Mouse (Mus musculus): Measurements from ENCODE around the gene B9d2. TPM values are rescaled to one million over a fixed set of nuclear protein-coding genes. Genes with fewer than 3 reads are reported as not detected.

Gene B9d2
- polyA plus RNA-seq, 1 experiment from 2014 or later: 31.7 TPM

DNA sequence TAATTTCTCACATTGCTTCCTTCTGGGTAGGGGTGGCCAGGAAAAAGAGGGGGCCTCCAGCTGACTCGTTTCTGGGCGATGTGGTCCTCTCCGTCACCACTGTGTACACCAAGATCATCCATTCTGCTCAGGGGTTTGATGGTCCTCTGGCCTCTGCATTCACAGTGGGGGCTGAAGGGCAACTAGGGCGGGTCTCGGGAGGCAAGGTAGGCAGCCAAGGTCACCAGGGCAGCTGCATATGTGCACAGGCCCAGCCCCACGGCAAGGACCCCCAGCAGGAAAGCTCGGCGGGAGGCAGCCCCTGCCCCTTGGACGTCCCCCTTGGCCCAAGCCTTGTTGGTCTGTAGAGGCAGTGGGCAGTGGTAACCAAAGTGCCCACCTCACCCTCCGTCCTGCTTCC is 11.4 kb upstream of the B9d2 start:
- Histone ChIP-seq H3K4me3 (ENCODE audit: low read depth, low read length) (no peak overlapping the region), H3K4me1 (ENCODE audit: control insufficient read depth, insufficient read depth, low read length) (no peaks in the 10 kb centered on the region), H3K4me2 (ENCODE audit: low read depth, severe bottlenecking) (no peak overlapping the region), H3K9ac (ENCODE audit: low read length) (no peak overlapping the region), H3K27me3 (ENCODE audit: control insufficient read depth, insufficient read depth, low read length) (peaks cover 6% of the 10 kb centered on the region; the same call in 1 of the 2 replicates), H3K9me3 (ENCODE audit: control insufficient read depth, low read length) (no peaks in the 10 kb centered on the region; the same call in 1 of the 2 replicates), H3K36me3 (ENCODE audit: control insufficient read depth, insufficient read depth, low read length) (peaks cover 5% of the 10 kb centered on the region; the same call in 1 of the 2 replicates), H3K27ac (replicated peaks; ENCODE audit: low read depth, low read length) (no peak overlapping the region)
- 89% methylated on average over 10 of the region's 10 CpGs for WGBS
- DNase-seq (ENCODE audit: low spot score) (no peak), ATAC-seq (ENCODE audit: insufficient number of reproducible peaks, low FRiP score, low TSS enrichment, low read depth) (no peak)

- peaks cover 10% of the 10 kb centered on the region for H3K27me3 ChIP-seq (ENCODE audit: control insufficient read depth, insufficient read depth, low read length)
- no peak overlapping the region for H3K27ac ChIP-seq (replicated peaks; ENCODE audit: low read depth, low read length)
- no peak overlapping the region for H3K4me2 ChIP-seq (ENCODE audit: low read depth, severe bottlenecking)
- no peaks in the 10 kb centered on the region for H3K4me1 ChIP-seq (ENCODE audit: control insufficient read depth, insufficient read depth, low read length)
- H3K4me3 ChIP-seq (ENCODE audit: low read depth, low read length): no peak overlapping the region
- H3K9me3 ChIP-seq (ENCODE audit: control insufficient read depth, low read length): no peaks in the 10 kb centered on the region; the same call in 1 of the 2 replicates
- 78% methylated on average over 9 of the region's 9 CpGs for WGBS
- H3K9ac ChIP-seq (ENCODE audit: low read length): no peak overlapping the region
- peaks cover 5% of the 10 kb centered on the region; the same call in 1 of the 2 replicates for H3K36me3 ChIP-seq (ENCODE audit: control insufficient read depth, insufficient read depth, low read length)
- DNase-seq (ENCODE audit: low spot score): no peak
- ATAC-seq (ENCODE audit: insufficient number of reproducible peaks, low FRiP score, low TSS enrichment, low read depth): no peak
Measured at GRCm38 (mm10) chr7:25669631-25670030, 10.9 kb upstream of the B9d2 start.

GRCm38 (mm10) chr7:25670096-25670495 is 10.5 kb upstream of the B9d2 start:
- no peak overlapping the region for H3K4me3 ChIP-seq (ENCODE audit: low read depth, low read length)
- H3K36me3 ChIP-seq (ENCODE audit: control insufficient read depth, insufficient read depth, low read length): 0 out of 2 replicates have a peak, but pooled peaks cover 5% of the 10 kb centered on the region
- peaks cover 15% of the 10 kb centered on the region for H3K27me3 ChIP-seq (ENCODE audit: control insufficient read depth, insufficient read depth, low read length)
- H3K4me1 ChIP-seq (ENCODE audit: control insufficient read depth, insufficient read depth, low read length): no peaks in the 10 kb centered on the region
- no peak overlapping the region for H3K4me2 ChIP-seq (ENCODE audit: low read depth, severe bottlenecking)
- DNase-seq (ENCODE audit: low spot score) (no peak), ATAC-seq (ENCODE audit: insufficient number of reproducible peaks, low FRiP score, low TSS enrichment, low read depth) (no peak)
- H3K27ac ChIP-seq (replicated peaks; ENCODE audit: low read depth, low read length): no peak overlapping the region
- H3K9me3 ChIP-seq (ENCODE audit: control insufficient read depth, low read length): no peaks in the 10 kb centered on the region; the same call in 1 of the 2 replicates
- 89% methylated on average over 4 of the region's 4 CpGs for WGBS
- no peak overlapping the region for H3K9ac ChIP-seq (ENCODE audit: low read length)

DNA sequence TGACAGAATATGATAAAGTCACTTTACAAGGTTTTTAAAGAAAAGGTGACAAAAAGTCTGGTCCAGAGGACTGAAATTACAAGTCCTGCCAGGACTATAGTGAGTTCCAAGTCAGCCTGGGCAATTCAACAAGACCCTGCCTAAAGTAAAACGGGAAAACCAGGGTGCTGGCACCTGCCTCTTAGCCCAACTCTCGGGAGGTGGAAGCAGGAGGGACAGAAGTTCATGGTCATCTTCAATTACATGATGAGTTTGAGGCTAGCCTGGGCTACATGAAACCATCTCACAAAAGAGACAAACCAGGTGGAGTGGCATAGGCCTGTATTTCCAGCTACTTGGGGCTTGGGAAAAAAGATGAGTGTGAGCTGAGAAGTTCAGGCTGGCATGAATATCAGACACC is 8.9 kb upstream of the B9d2 start:
- ATAC-seq (ENCODE audit: insufficient number of reproducible peaks, low FRiP score, low TSS enrichment, low read depth) (no peak), DNase-seq (ENCODE audit: low spot score) (no peak)
- no peak overlapping the region for H3K4me3 ChIP-seq (ENCODE audit: low read depth, low read length)
- H3K9ac ChIP-seq (ENCODE audit: low read length): no peak overlapping the region
- H3K9me3 ChIP-seq (ENCODE audit: control insufficient read depth, low read length): no peaks in the 10 kb centered on the region; the same call in 1 of the 2 replicates
- H3K27me3 ChIP-seq (ENCODE audit: control insufficient read depth, insufficient read depth, low read length): peaks cover 24% of the 10 kb centered on the region
- WGBS: 71% methylated on average over 2 of the region's 2 CpGs
- no peak overlapping the region for H3K27ac ChIP-seq (replicated peaks; ENCODE audit: low read depth, low read length)
- H3K36me3 ChIP-seq (ENCODE audit: control insufficient read depth, insufficient read depth, low read length): 0 out of 2 replicates have a peak, but pooled peaks cover 5% of the 10 kb centered on the region
- no peaks in the 10 kb centered on the region for H3K4me1 ChIP-seq (ENCODE audit: control insufficient read depth, insufficient read depth, low read length)
- H3K4me2 ChIP-seq (ENCODE audit: low read depth, severe bottlenecking): no peak overlapping the region

DNA sequence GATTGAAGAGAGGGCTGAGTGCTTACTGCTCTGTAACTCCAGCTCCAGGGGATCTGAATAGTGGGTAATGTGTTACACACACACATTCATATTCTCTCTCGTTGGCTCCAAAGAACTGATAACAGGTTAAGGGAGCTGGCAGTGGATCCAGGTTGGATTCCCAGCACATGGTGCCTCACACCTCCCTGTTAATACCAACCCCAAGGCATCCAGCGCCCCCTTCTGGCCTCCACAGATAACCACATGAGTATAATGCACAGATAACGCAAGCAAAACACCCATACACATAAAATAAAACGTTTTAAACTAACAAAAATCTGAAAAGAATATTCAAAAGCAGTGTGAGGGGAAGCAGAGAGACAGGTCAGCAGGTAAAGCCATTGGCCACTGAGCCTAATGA is 8.1 kb upstream of the B9d2 start:
- H3K9ac ChIP-seq (ENCODE audit: low read length): no peak overlapping the region
- WGBS: 49% methylated on average over 4 of the region's 4 CpGs
- H3K4me1 ChIP-seq (ENCODE audit: control insufficient read depth, insufficient read depth, low read length): no peaks in the 10 kb centered on the region
- DNase-seq (ENCODE audit: low spot score) (no peak), ATAC-seq (ENCODE audit: insufficient number of reproducible peaks, low FRiP score, low TSS enrichment, low read depth) (no peak)
- H3K27ac ChIP-seq (replicated peaks; ENCODE audit: low read depth, low read length): no peak overlapping the region
- peaks cover 24% of the 10 kb centered on the region for H3K27me3 ChIP-seq (ENCODE audit: control insufficient read depth, insufficient read depth, low read length)
- no peak overlapping the region for H3K4me2 ChIP-seq (ENCODE audit: low read depth, severe bottlenecking)
- H3K36me3 ChIP-seq (ENCODE audit: control insufficient read depth, insufficient read depth, low read length): 0 out of 2 replicates have a peak, but pooled peaks cover 5% of the 10 kb centered on the region
- H3K4me3 ChIP-seq (ENCODE audit: low read depth, low read length): no peak overlapping the region
- H3K9me3 ChIP-seq (ENCODE audit: control insufficient read depth, low read length): no peaks in the 10 kb centered on the region; the same call in 1 of the 2 replicates

DNA sequence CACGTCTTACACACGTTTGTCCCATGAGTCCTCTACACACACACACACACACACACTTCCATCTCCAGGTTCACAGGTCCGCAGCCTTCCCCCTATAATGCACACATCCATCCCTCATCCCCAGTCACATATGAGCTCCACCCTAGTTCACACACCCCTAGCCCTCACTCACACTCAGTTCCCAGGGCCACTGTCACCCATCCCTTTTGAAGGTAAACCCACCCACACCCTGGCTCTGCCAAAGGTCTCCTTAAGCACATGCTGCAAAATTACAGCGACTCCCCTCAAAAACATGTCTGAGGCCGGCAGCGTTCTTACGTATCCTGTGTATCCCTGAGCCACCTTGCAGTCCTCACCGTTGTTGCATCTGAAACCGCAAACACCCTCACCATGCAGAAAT is 6.3 kb upstream of the B9d2 start:
- peak overlapping the region; percentile 51; the same call in 1 of the 2 replicates for H3K4me2 ChIP-seq (ENCODE audit: low read depth, severe bottlenecking)
- WGBS: 31% methylated on average over 9 of the region's 9 CpGs
- no peak overlapping the region for H3K4me3 ChIP-seq (ENCODE audit: low read depth, low read length)

GRCm38 (mm10) chr7:25674719-25675300 is 5.8 kb upstream of the B9d2 start, which contains the start of gene Tmem91:
TSS of gene Tmem91 (minus strand) at chr7:25675166.
- no peaks in the 10 kb centered on the region; the same call in 1 of the 2 replicates for H3K9me3 ChIP-seq (ENCODE audit: control insufficient read depth, low read length)
- WGBS: 3% methylated on average over 29 of the region's 29 CpGs
- DNase-seq (ENCODE audit: low spot score) (peak; percentile 26), ATAC-seq (ENCODE audit: insufficient number of reproducible peaks, low FRiP score, low TSS enrichment, low read depth) (no peak)
- peaks cover 24% of the 10 kb centered on the region for H3K27me3 ChIP-seq (ENCODE audit: control insufficient read depth, insufficient read depth, low read length)
- H3K27ac ChIP-seq (replicated peaks; ENCODE audit: low read depth, low read length): no peak within 1 kb of the TSS
- H3K4me2 ChIP-seq (ENCODE audit: low read depth, severe bottlenecking): peak within 1 kb of the TSS; percentile 51
- peak within 1 kb of the TSS; percentile 22 for H3K4me3 ChIP-seq (ENCODE audit: low read depth, low read length)
- no peaks in the 10 kb centered on the region for H3K4me1 ChIP-seq (ENCODE audit: control insufficient read depth, insufficient read depth, low read length)
- no peaks in the 10 kb centered on the region for H3K36me3 ChIP-seq (ENCODE audit: control insufficient read depth, insufficient read depth, low read length)
- peak within 1 kb of the TSS; percentile 34; the same call in 1 of the 2 replicates for H3K9ac ChIP-seq (ENCODE audit: low read length)

More for the DNA sequence above, 6.3 kb upstream of the B9d2 start:
- H3K9ac ChIP-seq (ENCODE audit: low read length): no peak overlapping the region
- DNase-seq (ENCODE audit: low spot score): no peak
- H3K36me3 ChIP-seq (ENCODE audit: control insufficient read depth, insufficient read depth, low read length): no peaks in the 10 kb centered on the region
- no peak overlapping the region for H3K27ac ChIP-seq (replicated peaks; ENCODE audit: low read depth, low read length)
- H3K27me3 ChIP-seq (ENCODE audit: control insufficient read depth, insufficient read depth, low read length): peaks cover 24% of the 10 kb centered on the region
- H3K9me3 ChIP-seq (ENCODE audit: control insufficient read depth, low read length): no peaks in the 10 kb centered on the region; the same call in 1 of the 2 replicates
- no peak for ATAC-seq (ENCODE audit: insufficient number of reproducible peaks, low FRiP score, low TSS enrichment, low read depth)
- H3K4me1 ChIP-seq (ENCODE audit: control insufficient read depth, insufficient read depth, low read length): no peaks in the 10 kb centered on the region

DNA sequence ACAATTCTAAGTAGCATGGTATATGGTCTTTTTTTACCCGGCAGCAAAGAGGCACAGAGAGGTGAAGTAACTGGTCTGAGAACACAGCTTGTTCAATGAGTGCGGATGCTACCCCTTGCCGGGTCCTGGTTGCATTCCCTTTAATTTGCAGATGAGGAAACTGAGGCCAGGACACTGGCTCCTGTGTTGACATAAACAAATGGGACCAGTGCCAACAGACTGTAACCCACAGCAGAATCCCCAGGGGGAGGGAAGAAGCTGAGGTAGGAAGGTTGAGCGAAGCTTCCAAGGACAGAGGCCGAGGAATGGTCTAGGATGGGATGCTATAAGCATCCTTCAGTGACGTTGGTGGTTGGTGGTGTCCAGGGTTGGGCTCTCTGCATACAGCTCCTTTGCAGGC is 5.2 kb upstream of the B9d2 start:
- H3K4me2 ChIP-seq (ENCODE audit: low read depth, severe bottlenecking): peak overlapping the region; percentile 51
- H3K9me3 ChIP-seq (ENCODE audit: control insufficient read depth, low read length): no peaks in the 10 kb centered on the region; the same call in 1 of the 2 replicates
- WGBS: 40% methylated on average over 6 of the region's 6 CpGs
- no peak for DNase-seq (ENCODE audit: low spot score)
- no peak overlapping the region for H3K4me3 ChIP-seq (ENCODE audit: low read depth, low read length)
- no peak overlapping the region for H3K9ac ChIP-seq (ENCODE audit: low read length)
- H3K4me1 ChIP-seq (ENCODE audit: control insufficient read depth, insufficient read depth, low read length): 0 out of 2 replicates have a peak, but pooled peaks cover 2% of the 10 kb centered on the region
- H3K27me3 ChIP-seq (ENCODE audit: control insufficient read depth, insufficient read depth, low read length): peaks cover 24% of the 10 kb centered on the region
- H3K36me3 ChIP-seq (ENCODE audit: control insufficient read depth, insufficient read depth, low read length): no peaks in the 10 kb centered on the region
- H3K27ac ChIP-seq (replicated peaks; ENCODE audit: low read depth, low read length): no peak overlapping the region
- no peak for ATAC-seq (ENCODE audit: insufficient number of reproducible peaks, low FRiP score, low TSS enrichment, low read depth)
